Mouse (Mus musculus) urinary bladder, postnatal 4 days (tissue): ENCODE data around the gene Fer.
"Not testable (repeated sequence)": the region's sequence is repeated elsewhere in the genome, so short reads cannot be mapped to it uniquely, and the experiment has no call there.

Source experiments
- DNase-seq, 2 experiments: peaks; one replicate each; pipeline ENCODE4 v3.0.0; 2021 to 2022; ENCODE audit warnings: low spot score in 2 of 2

Fer gene

GRCm38 (mm10) chr17:63863012-63863630, at the start of gene Fer:
TSS of gene Fer (plus strand) at chr17:63863062.
- no peak for DNase-seq

- DNase-seq, result no peak
These were observed 49.3 kb upstream of the Fer start for GRCm38 (mm10) chr17:63813552-63813951.

- no peak for DNase-seq
These were observed 44.3 kb upstream of the Fer start for GRCm38 (mm10) chr17:63818444-63819027.

- no peak for DNase-seq
These were observed 38.7 kb upstream of the Fer start for GRCm38 (mm10) chr17:63824141-63824540.

GRCm38 (mm10) chr17:63826196-63826595, 36.7 kb upstream of the Fer start:
- DNase-seq, result no peak

GRCm38 (mm10) chr17:63826767-63827166, 36.1 kb upstream of the Fer start:
- no peak for DNase-seq

- DNase-seq, result no peak
These were observed 34.1 kb upstream of the Fer start for GRCm38 (mm10) chr17:63828561-63829332.

GRCm38 (mm10) chr17:63831550-63831949, 31.3 kb upstream of the Fer start:
- no peak for DNase-seq

GRCm38 (mm10) chr17:63836223-63836622, 26.6 kb upstream of the Fer start:
- no peak for DNase-seq

- no peak for DNase-seq
These were observed 26.2 kb upstream of the Fer start for GRCm38 (mm10) chr17:63836641-63837040.

GRCm38 (mm10) chr17:63838144-63838543, 24.7 kb upstream of the Fer start:
- no peak for DNase-seq

- no peak for DNase-seq
These were observed 23.1 kb upstream of the Fer start for GRCm38 (mm10) chr17:63839636-63840269.

- DNase-seq, result no peak
These were observed 20.6 kb upstream of the Fer start for GRCm38 (mm10) chr17:63842226-63842625.

GRCm38 (mm10) chr17:63844936-63845335, 17.9 kb upstream of the Fer start:
- DNase-seq, result no peak

- not testable (repeated sequence) for DNase-seq
These were observed 17.1 kb upstream of the Fer start for GRCm38 (mm10) chr17:63845766-63846165.

- no peak for DNase-seq
These were observed 13.7 kb upstream of the Fer start for GRCm38 (mm10) chr17:63849151-63849550.

GRCm38 (mm10) chr17:63849566-63849965, 13.3 kb upstream of the Fer start:
- peak; percentile 85 to 86 for DNase-seq

- no peak for DNase-seq
These were observed 12.8 kb upstream of the Fer start for GRCm38 (mm10) chr17:63850016-63850415.

- DNase-seq, result no peak
These were observed 5.8 kb upstream of the Fer start for GRCm38 (mm10) chr17:63857023-63857544.

- no peak for DNase-seq
These were observed 1.9 kb upstream of the Fer start for GRCm38 (mm10) chr17:63860988-63861387.

- no peak for DNase-seq
These were observed 463 bp upstream of the Fer start for GRCm38 (mm10) chr17:63862399-63862798.

- peak; percentile 99 for DNase-seq
These were observed 836 bp downstream of the Fer start, which contains the start of gene A930002H24Rik for GRCm38 (mm10) chr17:63863647-63864149. TSS of gene A930002H24Rik (minus strand) at chr17:63863791.
